Mouse (Mus musculus) midbrain, postnatal 0 days (tissue): ENCODE measurements around the gene Foxb1. TPM values are rescaled to one million over a fixed set of nuclear protein-coding genes. Genes with fewer than 3 reads are reported as not detected.

Source experiments
- ATAC-seq: fragments of 200-750 bp; cut with Nextera tagmentation; 2 replicates; pipeline ENCODE4 v1.8.0; 2017; ENCODE audit warnings: moderate number of reproducible peaks, mild to moderate bottlenecking, moderate TSS enrichment, moderate library complexity; ENCODE audit not compliant: low FRiP score
- DNase-seq: peaks from one replicate; pipeline ENCODE4 v3.0.0-alpha.2; 2015; ENCODE audit warnings: low spot score
- H3K27ac ChIP-seq: fragments of 300-500 bp; sonication (generic); 2 replicates; pipeline ENCODE4 v1.5.1; 2014; ENCODE audit warnings: low read depth, mild to moderate bottlenecking, low read length, mixed read lengths
- H3K27me3 ChIP-seq: fragments of 300-500 bp; sonication (generic); 2 replicates; pipeline ENCODE4 v1.6.1; 2014; ENCODE audit warnings: low read length, control low read depth, mixed read lengths; ENCODE audit not compliant: insufficient read depth
- H3K36me3 ChIP-seq: fragments of 300-500 bp; sonication (generic); 2 replicates; pipeline ENCODE4 v1.6.1; 2014; ENCODE audit warnings: low read length, control low read depth, mixed read lengths; ENCODE audit not compliant: insufficient read depth
- H3K4me1 ChIP-seq: fragments of 300-500 bp; sonication (generic); 2 replicates; pipeline ENCODE4 v1.6.1; 2014; ENCODE audit warnings: mild to moderate bottlenecking, control low read depth, antibody characterized with exemption, low read length, mixed read lengths; ENCODE audit not compliant: insufficient read depth
- H3K4me2 ChIP-seq: fragments of 300-500 bp; sonication (generic); 2 replicates; pipeline ENCODE4 v1.6.1; 2014; ENCODE audit warnings: low read depth, mild to moderate bottlenecking, low read length, mixed read lengths; ENCODE audit not compliant: poor library complexity, severe bottlenecking
- H3K4me3 ChIP-seq: fragments of 300-500 bp; sonication (generic); 2 replicates; pipeline ENCODE4 v1.5.1; 2014; ENCODE audit warnings: low read depth, mild to moderate bottlenecking, low read length, moderate library complexity
- H3K9ac ChIP-seq: fragments of 300-500 bp; sonication (generic); replicated peaks from 2 replicates; pipeline ENCODE4 v1.6.1; 2014; ENCODE audit warnings: mild to moderate bottlenecking, low read length, moderate library complexity, mixed read lengths; ENCODE audit not compliant: poor library complexity, severe bottlenecking
- H3K9me3 ChIP-seq: fragments of 300-500 bp; sonication (generic); 2 replicates; pipeline ENCODE4 v1.6.1; 2016; ENCODE audit warnings: low read length, control low read depth
- CTCF ChIP-seq: IDR thresholded peaks from 2 replicates; pipeline ENCODE4 v1.5.1; 2016; ENCODE audit warnings: antibody characterized with exemption, mild to moderate bottlenecking
- WGBS: fragments of 180-500 bp; shearing (Covaris S2); extraction: QIAGEN DNeasy Blood & Tissue Kit; methylation state at CpG from one replicate; pipeline ENCODE4 v1.1.7; 2014; 5-methylcytosine and 5-hydroxymethylcytosine counted together
- polyA plus RNA-seq: library from polyadenylated mRNA; unstranded; fragments of >200 nt; fragmentation: Nextera tagmentation; extraction: Ambion mirVana; gene quantifications from 2 replicates; pipeline ENCODE4 v1.2.1, GENCODE M21; 2015
- total RNA-seq: library from RNA; depleted of rRNA; stranded (reverse); fragments of >200 nt; gene quantifications from 2 replicates; pipeline ENCODE4 v1.2.3, GENCODE M21; 2014; rRNA removed

Foxb1 gene
- total and polyA plus RNA-seq, 2 experiments from 2014 or later, result 16.5 to 18.1 TPM

GRCm38 (mm10) chr9:69716364-69716763 is 44.4 kb downstream of the Foxb1 start:
- no peak for ATAC-seq
- Histone ChIP-seq H3K27ac (no peak overlapping the region), H3K36me3 (no peaks in the 10 kb centered on the region), H3K4me3 (no peak overlapping the region), H3K27me3 (no peaks in the 10 kb centered on the region), H3K4me1 (no peaks in the 10 kb centered on the region), H3K9ac (no peak overlapping the region), H3K4me2 (no peak overlapping the region), H3K9me3 (no peaks in the 10 kb centered on the region)
- no peak for DNase-seq
- TF ChIP-seq CTCF, result no peak
- WGBS, result 26% methylated on average over 4 of the region's 4 CpGs

- Histone ChIP-seq H3K4me3 (no peak overlapping the region), H3K36me3 (no peaks in the 10 kb centered on the region), H3K9ac (no peak overlapping the region), H3K4me1 (no peaks in the 10 kb centered on the region), H3K27me3 (no peaks in the 10 kb centered on the region), H3K27ac (no peak overlapping the region), H3K9me3 (no peaks in the 10 kb centered on the region), H3K4me2 (no peak overlapping the region)
- ATAC-seq (no peak), DNase-seq (no peak)
- WGBS, result 15% methylated on average over 12 of the region's 12 CpGs
- no peak for TF ChIP-seq CTCF
These were observed 45.3 kb downstream of the Foxb1 start for GRCm38 (mm10) chr9:69715445-69715844.

DNA sequence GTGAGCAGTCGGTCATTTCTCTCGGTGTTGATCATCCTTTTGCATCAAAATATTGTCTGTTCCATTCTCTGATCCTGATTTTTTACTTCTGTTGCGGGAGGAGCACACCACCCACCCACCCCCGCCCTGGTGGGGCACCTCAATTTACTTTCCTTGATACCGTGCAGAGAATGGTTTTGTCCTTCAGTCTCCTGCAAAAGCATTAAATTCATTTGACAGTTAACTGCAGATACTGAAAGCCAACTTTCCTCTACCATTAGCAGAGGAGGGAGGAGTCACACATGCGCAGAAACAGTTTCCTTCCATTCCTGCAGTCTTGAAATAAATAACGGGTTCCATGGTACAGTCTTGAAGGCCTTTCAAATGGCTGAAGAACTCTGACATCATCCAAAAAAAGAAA is 46.4 kb downstream of the Foxb1 start:
- H3K27me3 ChIP-seq, result no peaks in the 10 kb centered on the region
- no peaks in the 10 kb centered on the region for H3K4me1 ChIP-seq
- 11% methylated on average over 7 of the region's 7 CpGs for WGBS
- H3K9ac ChIP-seq, result no peak overlapping the region
- no peaks in the 10 kb centered on the region for H3K36me3 ChIP-seq
- DNase-seq (no peak), ATAC-seq (no peak)
- no peak for TF ChIP-seq CTCF
- no peaks in the 10 kb centered on the region for H3K9me3 ChIP-seq
- H3K4me3 ChIP-seq, result no peak overlapping the region
- no peak overlapping the region for H3K27ac ChIP-seq
- H3K4me2 ChIP-seq, result no peak overlapping the region; the same call in 1 of the 2 replicates

DNA sequence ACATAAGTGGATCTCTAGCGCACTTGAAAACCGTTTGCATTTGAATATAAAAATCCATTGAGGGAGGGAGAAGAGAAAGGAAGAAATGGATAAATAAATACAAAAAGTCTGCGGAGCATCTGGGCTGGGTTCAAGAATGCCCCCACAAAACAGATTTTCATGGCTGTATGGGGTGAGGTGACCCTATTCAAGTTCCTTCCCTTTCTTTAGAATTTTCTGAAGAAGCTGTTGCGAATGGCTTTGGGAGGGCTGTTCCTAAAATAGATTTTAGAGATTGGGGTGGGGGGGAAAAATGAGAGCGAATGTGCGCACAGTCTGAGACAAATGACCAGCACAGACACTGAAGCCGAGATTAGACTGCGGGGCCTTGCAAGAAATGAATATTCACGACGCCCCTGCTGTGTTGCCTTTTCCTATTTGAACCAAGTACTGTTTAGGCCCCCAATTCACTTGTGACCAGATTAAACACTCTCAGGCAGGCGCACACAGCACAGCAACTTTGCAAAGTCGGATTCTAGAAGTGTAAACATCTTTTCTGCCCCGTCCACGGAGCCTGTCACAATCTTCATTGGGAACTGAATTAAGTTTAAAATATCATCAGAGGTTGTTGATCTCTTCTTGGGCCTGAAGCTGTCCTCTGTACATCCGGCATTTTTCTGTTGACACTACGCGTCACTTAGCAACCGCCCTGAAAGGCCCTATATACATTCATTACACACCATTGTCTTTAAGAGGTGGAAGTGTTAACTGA is 47.0 kb downstream of the Foxb1 start:
- Histone ChIP-seq H3K27ac (no peak overlapping the region), H3K4me3 (no peak overlapping the region), H3K4me2 (no peak overlapping the region; the same call in 1 of the 2 replicates), H3K9ac (no peak overlapping the region), H3K36me3 (no peaks in the 10 kb centered on the region), H3K9me3 (no peaks in the 10 kb centered on the region), H3K27me3 (no peaks in the 10 kb centered on the region), H3K4me1 (no peaks in the 10 kb centered on the region)
- WGBS, result 16% methylated on average over 18 of the region's 18 CpGs
- ATAC-seq (no peak), DNase-seq (peak; percentile 46)
- no peak for TF ChIP-seq CTCF

DNA sequence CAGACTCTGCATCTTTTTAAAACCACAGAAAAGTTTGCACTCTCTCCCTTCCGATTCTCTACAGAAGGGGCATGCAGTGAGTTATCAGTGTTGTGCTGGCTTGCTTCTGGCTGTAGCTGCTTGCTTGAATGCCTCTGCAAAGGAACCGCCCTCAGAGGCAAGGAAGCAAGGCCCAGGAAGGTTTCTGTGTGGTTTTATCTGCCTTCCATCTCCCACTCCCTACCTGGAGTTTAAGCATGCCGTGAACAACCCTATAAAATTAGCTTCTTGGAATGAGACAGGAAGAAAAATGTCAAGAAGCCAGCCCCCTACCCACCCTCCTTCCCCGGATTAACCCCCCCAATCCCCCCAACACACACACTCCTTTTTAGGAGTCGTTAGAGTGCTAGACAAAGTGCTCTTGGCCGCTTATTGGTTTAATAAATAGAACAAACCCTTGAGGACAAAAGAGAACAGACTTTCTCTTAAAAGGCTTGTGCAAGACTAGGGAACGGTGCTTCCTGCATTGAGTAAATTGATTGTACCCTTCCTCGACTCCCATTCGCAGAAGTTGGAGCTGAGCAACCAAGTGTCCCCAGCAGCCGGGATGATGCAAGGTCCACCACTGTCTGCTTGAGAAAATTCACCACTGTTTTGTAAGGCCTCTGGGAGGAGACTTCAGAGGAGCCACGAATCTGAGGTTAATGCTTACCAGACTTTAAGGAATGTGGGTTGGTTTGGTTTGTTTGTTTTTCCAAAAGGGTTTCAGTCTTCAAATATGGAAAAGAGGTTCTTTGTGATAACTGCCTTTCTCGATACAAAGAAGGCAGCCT is 47.8 kb downstream of the Foxb1 start:
- no peak overlapping the region for H3K9ac ChIP-seq
- H3K36me3 ChIP-seq, result no peaks in the 10 kb centered on the region
- no peak for ATAC-seq
- H3K27ac ChIP-seq, result no peak overlapping the region
- WGBS, result 22% methylated on average over 12 of the region's 12 CpGs
- H3K4me1 ChIP-seq, result no peaks in the 10 kb centered on the region
- H3K27me3 ChIP-seq, result no peaks in the 10 kb centered on the region
- H3K4me3 ChIP-seq, result no peak overlapping the region
- DNase-seq, result no peak
- no peak overlapping the region for H3K4me2 ChIP-seq
- no peak for TF ChIP-seq CTCF
- H3K9me3 ChIP-seq, result no peaks in the 10 kb centered on the region

Other genes starting within 250 kb of the Foxb1 start
- gene Bnip2, start 228.5 kb upstream of the Foxb1 start, total RNA-seq, result 41.5 and 63.6 TPM in 2 replicates
- 45.9 and 48.0 TPM in 2 replicates for gene Bnip2, start 228.5 kb upstream of the Foxb1 start, polyA plus RNA-seq